Mouse (Mus musculus) layer of hippocampus, adult 18-20 months (tissue): ENCODE data around the gene Sertad1. TPM values are rescaled to one million over a fixed set of nuclear protein-coding genes. Genes with fewer than 3 reads are reported as not detected.
"Not testable (repeated sequence)": the region's sequence is repeated elsewhere in the genome, so short reads cannot be mapped to it uniquely, and the experiment has no call there.

ENCODE experiments used
- DNase-seq, 2 experiments: peaks; one replicate each; pipeline ENCODE4 v3.0.0; 2022; ENCODE audit warnings: low spot score in 2 of 2
- total RNA-seq, 2 experiments: library from RNA; stranded (reverse); gene quantifications; 2 replicates each; pipeline ENCODE4 v1.2.3; 2021

The Sertad1 gene
- total RNA-seq, 2 experiments from 2014 or later: 8.7 to 11.5 TPM

DNA sequence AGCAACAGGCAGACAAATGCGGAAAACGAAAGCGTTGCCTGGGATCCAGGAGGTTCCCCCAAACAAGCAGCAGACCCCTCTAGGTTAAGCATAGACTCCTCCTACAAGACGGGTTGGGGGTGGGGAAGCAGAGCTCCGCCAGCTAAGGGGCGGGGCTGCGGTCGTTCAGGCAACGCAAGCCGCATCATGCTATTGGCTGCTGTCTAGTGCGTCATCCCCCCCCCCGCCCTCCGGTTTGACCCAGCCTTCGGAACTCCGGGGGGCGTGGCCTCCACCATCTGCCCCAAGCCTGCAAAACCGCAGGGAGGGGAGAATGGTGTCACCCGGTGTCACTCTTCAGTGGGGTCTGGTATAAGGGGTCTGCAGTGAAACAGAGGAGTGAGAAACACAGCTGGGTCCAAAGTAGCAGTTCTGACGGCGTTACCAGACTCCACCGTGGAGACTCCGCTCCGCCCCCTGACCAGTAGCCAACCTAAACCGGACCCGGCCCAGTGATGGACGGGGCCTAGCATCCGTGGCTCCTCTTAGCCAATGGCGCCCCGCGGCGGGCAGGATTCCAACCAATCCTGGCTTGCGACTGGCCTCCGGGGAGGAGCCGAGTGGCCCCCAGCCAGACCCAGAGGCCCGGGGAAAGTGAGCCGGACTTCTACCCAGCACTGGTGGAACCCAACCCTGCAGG, 13.4 kb upstream of the Sertad1 start, which contains the start of gene Sertad3:
Gene Sertad3, plus strand, starts transcription at position 613 of the 679 bp plus-strand sequence.
- peak; percentile 93 to 98 for DNase-seq

DNA sequence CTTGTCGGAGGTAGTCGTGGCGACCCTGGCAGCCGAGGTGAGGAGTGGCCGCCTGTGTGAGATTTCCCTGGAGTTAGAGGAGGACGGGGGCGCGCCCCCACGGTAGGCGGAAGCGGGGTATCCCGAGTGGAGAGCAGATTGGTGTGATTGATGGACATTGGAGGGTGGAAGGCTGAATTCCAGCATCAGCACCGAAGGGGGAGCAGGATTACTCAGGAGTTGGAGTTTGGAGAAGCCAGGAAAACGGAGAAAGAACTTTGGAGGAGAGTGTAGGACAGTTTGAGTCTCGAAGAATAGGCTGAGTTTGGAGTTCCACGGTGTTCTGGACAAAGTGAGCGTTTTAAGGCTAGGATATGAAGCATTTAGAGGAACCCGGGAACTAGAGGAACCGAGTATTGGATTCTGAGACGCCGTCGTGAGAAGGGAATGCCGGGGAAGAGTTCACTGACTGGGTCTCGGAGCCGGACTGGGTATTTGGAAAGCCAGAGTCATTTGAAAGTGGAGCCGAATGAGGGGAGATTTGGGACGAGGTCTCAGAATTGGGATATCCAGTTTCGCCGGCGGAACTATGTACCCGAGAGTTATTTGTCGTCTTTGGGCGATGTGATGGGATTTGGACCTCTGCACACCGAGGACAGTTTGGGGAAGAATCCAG, 12.7 kb upstream of the Sertad1 start:
- no peak for DNase-seq

DNA sequence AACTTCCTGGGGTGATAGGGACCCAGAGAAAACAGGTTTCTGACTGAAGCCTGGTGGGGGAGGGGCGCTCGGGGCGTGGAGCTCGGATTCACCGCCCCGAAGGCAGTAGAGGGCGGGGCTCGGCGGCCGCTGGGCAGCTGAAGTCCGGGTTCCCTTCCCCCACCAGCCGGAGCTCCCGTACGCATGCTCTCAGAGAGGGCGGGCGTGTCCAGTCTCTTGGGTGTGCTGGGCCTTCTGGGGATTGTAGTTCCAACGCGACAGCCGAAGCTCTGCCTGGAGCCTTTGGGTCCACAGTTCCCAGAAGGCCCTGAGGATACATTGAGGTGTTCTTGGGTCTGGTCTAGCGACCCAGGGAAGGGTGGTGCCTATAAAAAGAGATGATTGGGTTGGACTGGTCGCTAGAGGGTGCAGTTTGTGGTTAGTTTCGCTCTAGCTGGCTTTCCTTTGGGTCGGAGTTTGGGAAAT, 12.2 kb upstream of the Sertad1 start:
- peak; percentile 96 to 98 for DNase-seq

DNA sequence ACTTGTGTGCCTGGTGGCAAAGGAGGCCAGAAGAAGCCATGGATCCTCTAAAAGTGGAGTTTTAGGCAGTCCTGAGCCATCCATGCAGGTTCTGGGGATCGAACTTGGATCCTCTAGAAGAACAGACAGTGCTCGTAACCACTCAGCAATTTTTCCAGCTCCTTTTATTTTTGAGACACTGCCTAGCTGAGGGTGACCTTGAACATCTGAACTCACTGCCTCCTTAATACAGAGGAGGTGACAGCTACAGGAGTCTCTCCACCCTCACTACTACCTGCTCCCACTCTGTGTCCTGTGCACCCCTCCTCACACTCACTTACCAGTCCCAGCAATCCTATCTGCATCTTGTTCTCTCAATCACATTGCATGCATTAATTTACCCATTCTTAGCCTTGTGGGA, 11.1 kb upstream of the Sertad1 start:
- no peak for DNase-seq

DNA sequence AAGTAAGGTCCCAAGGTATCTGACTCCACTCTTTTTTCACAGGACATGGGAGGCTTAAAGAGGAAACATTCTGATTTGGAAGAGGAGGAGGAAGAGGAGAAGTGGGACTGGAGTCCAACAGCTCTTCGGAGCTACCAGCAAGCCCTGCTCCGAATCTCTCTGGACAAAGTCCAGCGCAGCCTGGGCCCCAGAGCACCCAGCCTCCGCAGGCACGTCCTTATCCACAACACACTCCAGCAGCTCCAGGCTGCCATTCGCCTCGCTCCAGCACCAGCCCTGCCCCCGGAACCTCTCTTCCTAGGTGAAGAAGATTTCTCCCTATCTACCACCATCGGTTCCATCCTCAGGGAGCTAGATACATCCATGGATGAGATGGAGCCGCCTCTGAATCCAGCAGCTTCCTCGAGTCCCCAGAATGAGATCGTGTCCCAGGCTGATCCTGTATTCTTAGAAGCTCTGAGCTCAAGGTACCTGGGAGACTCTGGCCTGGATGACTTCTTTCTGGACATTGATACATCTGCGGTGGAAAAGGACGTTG, 10.5 kb upstream of the Sertad1 start:
- DNase-seq: no peak

DNA sequence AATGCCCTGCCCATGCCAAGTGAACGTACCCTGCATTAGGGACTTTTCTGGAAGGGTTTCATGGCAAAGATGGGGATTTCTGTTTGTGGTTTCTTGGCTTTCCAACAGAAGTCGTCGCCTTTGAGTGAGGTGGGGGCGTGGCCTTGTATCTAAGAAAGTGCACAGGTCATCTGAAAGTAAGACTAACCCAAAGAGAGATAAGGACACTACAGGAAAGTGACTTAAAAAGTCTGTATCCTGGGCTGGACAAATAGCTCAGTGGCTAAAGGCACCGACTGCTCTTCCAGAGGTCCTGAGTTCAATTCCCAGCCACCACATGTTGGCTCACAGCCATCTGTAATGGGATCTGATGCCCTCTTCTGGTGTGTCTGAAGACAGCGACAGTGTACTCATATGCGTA, 8.1 kb upstream of the Sertad1 start:
- no peak for DNase-seq

DNA sequence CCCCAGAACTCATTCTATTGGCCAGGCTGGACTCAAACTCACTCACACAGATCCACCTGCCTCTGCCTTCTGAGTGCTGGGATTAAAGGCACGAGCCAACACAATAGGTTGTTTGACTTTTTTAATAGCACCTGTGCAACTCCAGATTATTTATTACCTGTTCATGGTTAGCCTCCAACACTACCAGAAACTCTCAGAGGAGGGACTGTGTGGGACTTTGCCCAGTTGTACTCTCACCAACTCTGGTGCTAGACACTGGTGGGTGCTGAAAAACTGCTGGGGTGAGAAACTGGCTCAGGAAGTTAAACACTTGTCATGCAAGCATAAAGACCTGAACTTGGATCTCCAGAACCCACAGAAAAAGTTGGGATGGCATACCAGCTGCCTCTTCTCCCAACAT, 7.0 kb upstream of the Sertad1 start:
- no peak for DNase-seq

DNA sequence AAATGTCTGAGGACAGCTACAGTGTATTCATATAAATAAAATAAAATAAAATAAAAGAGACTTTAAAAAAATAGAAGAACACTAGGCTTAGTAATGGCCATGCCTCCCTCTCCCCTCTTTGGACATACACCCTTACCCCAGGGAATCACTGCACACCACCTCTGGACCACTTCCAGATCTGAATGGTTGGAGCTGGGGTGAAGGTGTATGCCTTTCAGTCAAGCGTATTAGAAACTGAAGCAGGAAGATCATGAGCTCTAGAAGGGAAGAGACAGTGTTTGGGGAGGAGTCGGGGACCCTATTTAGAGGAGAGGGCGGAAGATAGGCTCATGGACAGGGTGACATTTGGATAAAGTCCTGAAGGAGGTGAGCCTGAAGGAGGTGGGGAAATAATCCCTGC, 6.2 kb upstream of the Sertad1 start:
- DNase-seq: no peak

DNA sequence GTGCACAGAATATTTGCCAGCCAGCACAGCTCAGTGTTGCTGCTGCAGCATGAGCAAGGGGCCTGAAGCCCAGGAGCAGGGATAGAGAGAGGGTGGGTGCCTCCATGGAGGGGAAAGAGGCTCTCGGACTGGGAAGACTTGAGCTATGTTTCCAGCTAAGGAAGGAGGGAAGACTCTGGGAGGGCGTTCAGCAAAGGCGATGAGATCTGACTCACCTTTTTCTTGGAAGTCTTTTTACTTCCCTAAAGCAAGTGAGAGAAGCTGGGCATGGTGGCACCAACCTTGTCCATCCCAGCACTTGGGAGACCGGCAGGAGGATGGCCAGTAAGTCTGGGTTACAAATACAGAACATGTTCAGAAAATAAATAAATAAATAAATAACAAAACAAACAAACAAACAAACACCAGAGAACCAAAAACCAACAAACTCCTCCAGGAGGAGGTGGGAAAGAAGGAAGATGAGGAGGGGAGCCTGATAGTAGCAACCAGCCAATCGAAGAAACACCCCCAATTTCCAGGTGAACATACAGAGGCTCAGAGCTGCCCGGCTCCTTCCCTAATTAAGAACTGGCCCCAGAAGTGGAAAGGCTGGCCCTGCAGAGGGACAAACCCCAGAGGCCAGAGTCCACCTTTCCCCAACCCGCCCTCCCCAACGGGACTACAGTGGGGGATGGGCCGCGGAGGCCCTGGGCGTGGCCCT, 5.6 kb upstream of the Sertad1 start:
- DNase-seq: no peak

DNA sequence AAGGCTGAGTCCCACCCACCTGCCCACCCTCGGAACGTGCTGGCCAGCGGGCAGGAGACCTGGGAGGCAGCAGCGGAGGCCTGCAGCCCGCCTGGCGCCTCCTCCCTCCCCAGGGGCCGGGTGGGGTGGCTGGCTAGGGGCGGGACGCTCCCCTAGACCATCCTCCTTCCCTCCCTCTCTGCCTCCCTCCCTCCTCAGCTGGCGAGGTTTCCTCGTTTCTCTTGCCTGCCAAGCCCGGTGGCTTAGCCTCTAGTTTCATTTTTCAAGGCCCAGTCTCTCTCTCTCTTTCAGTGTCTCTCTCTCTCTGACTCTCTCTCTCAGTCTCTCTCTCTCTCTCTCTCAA, 5.1 kb upstream of the Sertad1 start:
- peak; percentile 64 to 71 for DNase-seq

DNA sequence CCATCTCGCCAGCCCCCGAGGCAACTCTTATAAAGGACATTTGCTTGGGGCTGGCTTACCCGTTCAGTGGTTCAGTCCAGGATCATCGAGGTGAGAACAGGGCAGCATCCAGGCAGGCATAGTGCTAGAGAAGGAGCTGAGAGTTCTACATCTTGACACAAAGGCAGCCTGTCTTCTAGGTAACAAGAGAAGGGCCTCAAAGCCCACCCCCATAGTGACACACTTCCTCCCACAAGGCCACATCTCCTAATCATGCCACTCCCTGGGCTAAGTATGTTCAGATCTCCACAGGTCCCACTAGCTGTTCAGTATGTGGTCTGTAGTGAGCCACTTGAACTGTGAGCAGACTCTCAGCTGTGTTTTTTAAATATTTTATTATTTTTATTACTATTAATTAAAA, 2.9 kb upstream of the Sertad1 start:
- DNase-seq: no peak

DNA sequence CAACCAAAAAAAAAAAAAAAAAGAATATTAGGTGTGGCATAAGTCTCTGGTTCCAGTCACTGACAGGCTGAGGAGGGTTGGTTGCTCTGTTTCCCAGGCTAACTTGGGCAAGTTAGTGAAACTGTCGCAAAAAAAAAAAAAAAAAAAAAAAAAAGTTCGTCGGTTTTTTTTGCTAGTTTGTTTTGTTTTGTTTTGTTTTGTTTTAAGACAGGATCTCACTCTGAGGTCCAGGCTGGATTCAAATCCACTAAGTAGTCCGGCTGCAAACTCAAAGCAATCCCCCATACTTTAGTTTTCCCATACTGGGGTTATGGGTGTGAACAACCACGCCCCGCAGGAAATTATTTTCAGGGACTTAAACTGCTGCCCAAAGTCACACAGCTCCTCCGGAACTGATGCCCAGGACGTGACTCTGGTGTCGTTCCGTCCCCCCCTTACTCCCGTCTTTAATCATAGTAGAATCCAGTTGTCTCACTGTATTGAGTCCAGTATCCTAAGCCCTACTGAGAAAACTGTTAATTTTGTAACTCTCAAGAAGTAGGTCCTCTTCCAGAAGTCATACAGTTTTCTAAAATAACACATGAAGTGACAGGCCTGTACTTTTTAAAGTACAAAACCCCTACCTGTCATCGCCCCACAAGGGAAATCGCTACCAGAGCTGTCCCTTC, 474 bp upstream of the Sertad1 start:
- DNase-seq: peak in 1 of 2 experiments; percentile 16

DNA sequence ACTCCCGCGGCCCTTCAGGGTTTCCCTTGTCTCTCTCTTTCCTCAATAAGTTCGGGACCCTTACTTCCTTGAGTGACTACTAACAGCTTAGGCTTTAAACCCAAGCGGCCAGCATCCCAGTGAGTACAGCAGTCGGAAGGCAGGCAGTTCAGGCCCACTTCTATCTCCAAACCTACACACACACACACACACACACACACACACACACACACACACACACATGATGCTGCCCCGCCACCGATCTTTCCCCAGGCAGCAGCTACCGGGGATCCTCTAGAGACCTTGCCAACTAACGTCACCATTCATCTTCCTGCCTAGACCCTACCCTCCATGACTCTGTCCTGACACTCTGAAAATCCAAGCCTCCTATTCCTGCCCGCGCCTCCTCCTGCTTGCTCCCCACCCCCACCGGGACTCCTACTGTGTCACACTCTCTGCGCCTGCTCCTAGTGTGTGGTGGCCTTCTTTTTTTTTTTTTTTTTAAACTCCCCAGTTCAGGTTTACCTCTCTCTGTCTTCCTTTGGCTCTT, 1.1 kb downstream of the Sertad1 start:
- DNase-seq: peak in 1 of 2 experiments; percentile 61

DNA sequence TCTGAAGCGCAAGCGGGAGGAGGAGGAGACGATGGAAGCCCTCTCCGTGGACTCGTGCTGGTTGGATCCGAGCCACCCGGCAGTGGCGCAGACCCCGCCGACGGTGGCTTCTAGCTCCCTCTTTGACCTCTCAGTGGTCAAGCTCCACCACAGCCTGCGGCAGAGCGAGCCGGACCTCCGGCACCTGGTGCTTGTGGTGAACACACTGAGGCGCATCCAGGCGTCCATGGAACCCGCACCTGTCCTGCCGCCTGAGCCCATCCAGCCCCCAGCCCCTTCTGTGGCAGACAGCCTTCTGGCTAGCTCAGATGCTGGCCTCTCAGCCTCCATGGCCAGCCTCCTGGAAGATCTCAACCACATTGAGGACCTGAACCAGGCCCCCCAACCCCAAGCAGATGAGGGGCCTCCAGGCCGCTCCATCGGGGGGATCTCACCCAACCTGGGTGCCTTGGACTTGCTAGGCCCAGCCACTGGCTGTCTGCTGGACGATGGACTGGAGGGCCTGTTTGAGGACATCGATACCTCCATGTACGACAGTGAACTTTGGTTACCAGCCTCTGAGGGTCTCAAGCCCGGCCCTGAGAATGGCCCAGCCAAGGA, 2.7 kb downstream of the Sertad1 start:
- no peak for DNase-seq

DNA sequence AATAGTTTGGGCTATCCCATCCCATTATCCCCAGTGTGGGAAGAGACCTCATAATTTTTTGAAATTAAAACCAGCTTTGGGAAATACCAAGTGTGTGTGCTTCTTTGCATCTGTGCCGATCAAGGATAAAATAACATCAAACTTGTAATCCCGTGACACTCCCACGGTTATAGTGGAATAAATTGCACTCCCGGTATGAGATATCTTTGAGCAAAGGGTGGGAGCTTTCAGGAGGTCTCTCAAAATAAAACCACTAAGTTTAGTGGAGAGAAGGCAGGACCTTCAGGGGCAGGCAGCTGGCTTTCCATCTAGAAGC, 3.5 kb downstream of the Sertad1 start:
- DNase-seq: no peak

DNA sequence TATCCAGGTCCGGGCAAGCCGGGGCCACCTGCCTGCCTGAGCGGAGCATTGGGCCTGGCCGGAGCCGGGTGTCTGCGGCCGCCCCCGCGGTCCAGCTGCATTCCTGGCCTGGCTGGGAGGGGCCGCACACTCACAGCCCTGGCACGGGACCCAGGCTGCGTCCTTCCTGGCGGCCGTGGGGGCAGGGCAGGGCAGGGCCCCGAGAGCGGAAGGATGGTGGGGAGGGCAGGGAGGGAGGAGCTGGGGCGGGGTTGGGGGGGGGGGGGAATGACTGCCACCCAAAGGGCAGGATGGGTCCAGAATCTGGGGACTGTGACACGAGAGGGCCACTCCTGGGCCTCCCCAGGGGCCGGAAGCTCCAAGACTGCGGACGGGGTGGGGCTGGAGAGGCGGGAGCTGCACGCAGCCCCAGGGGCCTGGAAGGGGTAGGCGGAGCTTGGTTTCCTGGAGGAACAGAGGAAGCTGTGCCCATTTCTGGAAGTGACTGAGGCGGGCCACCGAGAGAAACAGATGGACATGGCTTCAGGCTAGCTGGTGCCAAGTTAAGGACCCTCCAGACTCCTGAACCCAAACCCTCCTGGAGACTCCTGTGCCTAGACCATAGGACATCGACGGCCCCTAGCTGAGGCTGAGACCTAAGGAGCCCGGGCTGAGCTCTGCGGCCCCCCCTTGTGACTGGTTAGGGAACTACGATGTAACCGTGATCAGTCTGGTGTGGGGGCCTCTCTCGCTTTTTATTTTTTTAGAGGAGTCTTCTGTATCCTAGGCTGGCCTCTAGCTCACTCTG, 4.0 kb downstream of the Sertad1 start:
- peak; percentile 82 to 87 for DNase-seq

DNA sequence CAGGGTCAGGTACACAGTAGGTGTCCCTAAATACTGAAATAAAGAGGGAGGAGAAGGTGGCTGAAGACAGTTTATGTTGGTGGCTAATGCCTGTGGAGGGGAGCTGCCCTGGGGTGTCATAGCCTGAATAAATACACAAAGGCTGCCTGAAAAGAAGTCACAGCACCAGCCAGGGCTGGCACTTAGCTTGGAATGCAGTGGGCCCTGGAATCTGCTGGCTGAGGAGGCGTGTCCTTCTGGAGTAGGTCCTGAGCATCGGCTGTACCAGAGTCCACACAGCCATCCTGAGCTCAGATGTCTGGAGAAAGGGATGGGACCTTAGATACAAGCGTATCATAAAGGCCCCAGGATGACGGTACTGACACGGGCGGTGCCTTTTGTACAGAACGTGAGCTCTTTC, 5.1 kb downstream of the Sertad1 start:
- DNase-seq: no peak

DNA sequence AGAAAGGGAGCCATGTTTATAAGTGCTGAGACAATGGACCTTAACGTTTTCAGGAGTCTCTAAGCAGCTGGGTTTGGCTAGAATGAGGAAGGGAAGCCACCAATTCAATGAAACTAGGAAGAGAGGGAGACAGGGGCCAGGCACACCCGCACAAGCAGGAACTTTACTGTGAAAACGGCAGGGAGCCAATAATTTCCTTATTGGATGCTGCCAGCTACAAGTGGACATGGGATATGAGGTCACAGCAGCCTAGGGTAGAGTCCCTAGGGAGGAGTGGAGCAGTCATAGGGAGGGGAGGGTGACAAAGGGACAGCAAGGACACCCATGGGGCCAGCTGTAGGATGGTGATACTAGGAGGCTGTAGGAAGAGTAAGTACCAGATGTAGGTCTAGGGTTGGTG, 6.3 kb downstream of the Sertad1 start:
- DNase-seq: no peak

DNA sequence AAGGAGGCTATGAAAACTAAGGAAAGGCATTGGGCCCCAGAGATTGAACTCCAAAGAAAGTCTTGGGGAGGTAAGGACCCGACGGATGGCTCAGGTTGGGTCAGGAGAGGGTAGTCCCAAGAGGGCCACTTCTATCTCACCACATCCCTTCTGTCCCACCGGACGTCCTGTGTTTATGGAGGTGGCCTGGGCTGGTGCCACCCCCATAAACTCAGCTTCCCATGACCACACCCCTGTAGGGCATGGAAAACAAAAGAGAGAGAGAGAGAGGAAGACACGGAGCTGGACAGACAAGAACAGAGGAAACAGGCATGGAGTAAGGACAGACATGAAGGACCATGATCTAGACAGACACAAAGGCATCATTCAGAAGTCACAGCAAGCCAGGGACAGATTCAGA, 6.7 kb downstream of the Sertad1 start:
- DNase-seq: no peak

DNA sequence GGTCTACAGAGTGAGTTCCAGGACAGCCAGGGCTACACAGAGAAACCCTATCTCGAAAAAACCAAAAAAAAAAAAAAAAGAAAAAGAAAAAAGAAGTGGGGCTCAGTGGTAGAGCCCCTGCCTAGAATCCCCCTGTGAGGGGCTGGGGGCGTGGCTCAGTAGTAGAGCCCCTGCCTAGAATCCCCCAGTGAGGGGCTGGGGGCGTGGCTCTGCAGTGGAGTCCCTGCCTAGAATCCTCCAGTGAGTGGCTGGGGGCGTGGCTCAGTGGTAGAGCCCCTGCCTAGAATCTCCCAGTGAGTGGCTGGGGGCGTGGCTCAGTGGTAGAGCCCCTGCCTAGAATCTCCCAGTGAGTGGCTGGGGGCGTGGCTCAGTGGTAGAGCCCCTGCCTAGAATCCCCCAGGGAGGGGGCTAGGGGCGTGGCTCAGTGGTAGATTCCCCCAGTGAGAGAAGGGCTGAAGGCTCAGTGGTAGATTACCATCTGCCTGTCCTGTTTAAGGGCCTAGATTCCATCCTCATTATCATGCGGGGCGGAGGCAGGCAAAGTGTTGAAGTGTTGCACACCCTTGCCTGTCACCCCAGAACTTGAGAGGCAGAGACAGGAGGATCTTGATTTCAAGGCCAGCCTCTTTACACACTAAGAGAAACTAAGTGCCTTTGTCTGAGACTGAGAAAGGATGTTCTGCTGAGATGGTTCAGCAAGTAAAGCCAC, 8.1 kb downstream of the Sertad1 start:
- not testable (repeated sequence) for DNase-seq
